Comparison of ENCODE assay signal across 33 mouse cellular contexts in genomic region chr4:145306422-145306821, GRCm38 (mm10). TPM values are rescaled to one million over a fixed set of nuclear protein-coding genes. Genes with fewer than 3 reads are reported as not detected.
DNase-seq lines count a peak whose midpoint lies in the region; ATAC-seq and TF ChIP-seq lines count a peak whose summit lies in the region.
"Had no signal": no experiment of that assay in that cellular context is flagged by ENCODE, and none has a peak within 500 bp of the region (broad histone marks: within the 10 kb centered on the region; RNA-seq: fewer than 3 reads in every experiment).

No protein-coding gene starts in this region.

- H3K4me2 ChIP-seq in hindbrain, embryonic 11.5 days (replicated peaks; ENCODE audit: low read depth, low read length) = no peak overlapping the region
- H3K4me2 ChIP-seq in intestine, embryonic 15.5 days (replicated peaks) = no peak overlapping the region
- no peak overlapping the region for H3K4me2 ChIP-seq in forebrain, embryonic 12.5 days
- H3K4me2 ChIP-seq: embryonic facial prominence, embryonic 15.5 days; forebrain, embryonic 15.5 days; hindbrain, embryonic 14.5 days; kidney, embryonic 15.5 days; liver, embryonic 12.5 days; midbrain, embryonic 13.5 days had no signal

- no peak overlapping the region for H3K4me3 ChIP-seq in hindbrain, embryonic 11.5 days (ENCODE audit: low read depth, low read length)
- no peak overlapping the region for H3K4me3 ChIP-seq in hindbrain, embryonic 10.5 days
- H3K4me3 ChIP-seq in thymus, adult 2 months (ENCODE audit: control insufficient read depth, insufficient read depth, low read length) = no peak overlapping the region
- 0 out of 4 replicates have a peak overlapping the region, but pooled peaks of 1 of the 2 experiments have one; percentile 1 for H3K4me3 ChIP-seq in ES-E14 (ENCODE audit: insufficient read depth in 1 of 2, low read depth in 1 of 2, low read length in 2 of 2, poor library complexity in 1 of 2, severe bottlenecking in 1 of 2)
- H3K4me3 ChIP-seq in intestine, embryonic 15.5 days (replicated peaks) = no peak overlapping the region
- H3K4me3 ChIP-seq in forebrain, embryonic 12.5 days (replicated peaks) = no peak overlapping the region
- H3K4me3 ChIP-seq: embryonic facial prominence, embryonic 10.5 days; embryonic facial prominence, embryonic 15.5 days; forebrain, embryonic 15.5 days; kidney, embryonic 15.5 days; liver, embryonic 12.5 days; megakaryocyte, embryonic 14.5 days; midbrain, embryonic 13.5 days had no signal

- DNase-seq in hindbrain, embryonic 11.5 days (ENCODE audit: low spot score) = no peak
- no peak for DNase-seq in hindbrain, embryonic 10.5 days (ENCODE audit: low spot score)
- no peak for DNase-seq in thymus, adult 2 months
- no peak for DNase-seq in thymus, postnatal 10 days (ENCODE audit: low spot score in 2 of 2)
- DNase-seq in ES-E14 (ENCODE audit: low read depth, low spot score) = no peak
- DNase-seq in cerebellum, adult 18-20 months = no peak
- DNase-seq: adrenal gland, adult 2 months; adrenal gland, postnatal 36 days; cerebellum, adult 2 months; cerebellum, postnatal 14 days; heart, postnatal 14 days; kidney, adult 11 months; kidney, postnatal 36 days; layer of hippocampus, postnatal 36 days; left cerebral cortex, postnatal 4 days; lung, adult 18-20 months; lung, postnatal 4 days; thymus, postnatal 25 days had no signal

- in situ Hi-C loops in ES-E14 (cut with MboI; ENCODE audit: low sequenced_read_pairs in 2 of 2, unreplicated experiment in 2 of 2) = loop anchor here (25.0 kb wide), 1 partner anchor 181 kb away; no protein-coding TSS in a partner anchor

- WGBS in hindbrain, embryonic 11.5 days = 45% methylated on average over 4 of the region's 4 CpGs
- 39% methylated on average over 4 of the region's 4 CpGs for WGBS in hindbrain, embryonic 10.5 days
- WGBS in thymus, adult 2 months = 93% methylated on average over 4 of the region's 4 CpGs
- 18% methylated on average over 4 of the region's 4 CpGs for WGBS in intestine, embryonic 15.5 days
- 39% methylated on average over 4 of the region's 4 CpGs for WGBS in forebrain, embryonic 12.5 days

- TF ChIP-seq POLR2A in thymus, adult 2 months (IDR thresholded peaks at IDR 0.05; ENCODE audit: control insufficient read depth, extremely low read depth, insufficient read depth, low read length, poor library complexity) = no peak

- ATAC-seq in hindbrain, embryonic 11.5 days (ENCODE audit: low FRiP score) = 0 out of 2 replicates have a peak, but pooled peaks have one; percentile 1
- peak; percentile 78 for ATAC-seq in intestine, embryonic 15.5 days
- no peak for ATAC-seq in forebrain, embryonic 12.5 days (ENCODE audit: low FRiP score)
- ATAC-seq: forebrain, embryonic 15.5 days; liver, embryonic 12.5 days; lung, postnatal 0 days; midbrain, embryonic 13.5 days; Patski had no signal

- no peaks in the 10 kb centered on the region for H3K27me3 ChIP-seq in hindbrain, embryonic 11.5 days (ENCODE audit: control insufficient read depth, insufficient read depth, low read length)
- no peaks in the 10 kb centered on the region for H3K27me3 ChIP-seq in hindbrain, embryonic 10.5 days (ENCODE audit: insufficient read depth, poor library complexity, severe bottlenecking)
- H3K27me3 ChIP-seq in thymus, adult 2 months (ENCODE audit: control insufficient read depth, insufficient read depth, low read length) = no peaks in the 10 kb centered on the region
- no peaks in the 10 kb centered on the region for H3K27me3 ChIP-seq in intestine, embryonic 15.5 days (replicated peaks)
- no peaks in the 10 kb centered on the region for H3K27me3 ChIP-seq in forebrain, embryonic 12.5 days
- H3K27me3 ChIP-seq: embryonic facial prominence, embryonic 15.5 days; forebrain, embryonic 15.5 days; kidney, embryonic 15.5 days; midbrain, embryonic 13.5 days; Patski had no signal

- no peaks in the 10 kb centered on the region for H3K4me1 ChIP-seq in hindbrain, embryonic 11.5 days (replicated peaks; ENCODE audit: control insufficient read depth, insufficient read depth, low read length)
- 0 out of 2 replicates have a peak, but pooled peaks cover 10% of the 10 kb centered on the region for H3K4me1 ChIP-seq in hindbrain, embryonic 10.5 days (replicated peaks)
- H3K4me1 ChIP-seq in thymus, adult 2 months (replicated peaks; ENCODE audit: control insufficient read depth, insufficient read depth, low read length) = peaks cover 22% of the 10 kb centered on the region
- peaks cover 4 to 5% of the 10 kb centered on the region in 2 experiments; a peak in 3 of 4 replicates for H3K4me1 ChIP-seq in ES-E14 (ENCODE audit: control insufficient read depth in 2 of 2, insufficient read depth in 2 of 2, low read length in 2 of 2, poor library complexity in 1 of 2)
- no peaks in the 10 kb centered on the region for H3K4me1 ChIP-seq in intestine, embryonic 15.5 days (replicated peaks)
- no peaks in the 10 kb centered on the region for H3K4me1 ChIP-seq in forebrain, embryonic 12.5 days
- H3K4me1 ChIP-seq: embryonic facial prominence, embryonic 15.5 days; forebrain, embryonic 15.5 days; kidney, embryonic 15.5 days; liver, embryonic 12.5 days; megakaryocyte, embryonic 14.5 days; midbrain, embryonic 13.5 days had no signal

- no peaks in the 10 kb centered on the region for H3K36me3 ChIP-seq in hindbrain, embryonic 11.5 days (ENCODE audit: control insufficient read depth, insufficient read depth, low read length)
- H3K36me3 ChIP-seq in hindbrain, embryonic 10.5 days = no peaks in the 10 kb centered on the region
- H3K36me3 ChIP-seq in thymus, adult 2 months (ENCODE audit: control insufficient read depth, insufficient read depth, low read length) = no peaks in the 10 kb centered on the region
- no peaks in the 10 kb centered on the region for H3K36me3 ChIP-seq in ES-E14 (ENCODE audit: control insufficient read depth, insufficient read depth, low read length, poor library complexity, severe bottlenecking)
- H3K36me3 ChIP-seq in intestine, embryonic 15.5 days = no peaks in the 10 kb centered on the region
- H3K36me3 ChIP-seq in forebrain, embryonic 12.5 days (replicated peaks) = no peaks in the 10 kb centered on the region
- H3K36me3 ChIP-seq: embryonic facial prominence, embryonic 10.5 days; embryonic facial prominence, embryonic 15.5 days; forebrain, embryonic 15.5 days; kidney, embryonic 15.5 days; liver, embryonic 12.5 days; midbrain, embryonic 13.5 days had no signal

- no peak for TF ChIP-seq CTCF in thymus, adult 2 months (IDR thresholded peaks at IDR 0.05; ENCODE audit: borderline replicate concordance, control insufficient read depth, extremely low read depth, insufficient read depth, low read length, poor library complexity)

- H3K9ac ChIP-seq in hindbrain, embryonic 11.5 days (ENCODE audit: low read depth, low read length) = no peak overlapping the region
- H3K9ac ChIP-seq in ES-E14 (ENCODE audit: insufficient read depth, low read depth, low read length, poor library complexity, severe bottlenecking) = no peak overlapping the region
- H3K9ac ChIP-seq in intestine, embryonic 15.5 days = no peak overlapping the region
- no peak overlapping the region for H3K9ac ChIP-seq in forebrain, embryonic 12.5 days
- H3K9ac ChIP-seq: embryonic facial prominence, embryonic 15.5 days; forebrain, embryonic 15.5 days; hindbrain, embryonic 14.5 days; kidney, embryonic 15.5 days; liver, embryonic 12.5 days; midbrain, embryonic 13.5 days had no signal

- H3K9me3 ChIP-seq in hindbrain, embryonic 11.5 days (ENCODE audit: control insufficient read depth, low read length) = no peaks in the 10 kb centered on the region
- no peaks in the 10 kb centered on the region for H3K9me3 ChIP-seq in hindbrain, embryonic 10.5 days
- no peaks in the 10 kb centered on the region for H3K9me3 ChIP-seq in ES-E14 (ENCODE audit: control insufficient read depth, insufficient read depth, low read depth, low read length)
- H3K9me3 ChIP-seq in intestine, embryonic 15.5 days = no peaks in the 10 kb centered on the region
- no peaks in the 10 kb centered on the region for H3K9me3 ChIP-seq in forebrain, embryonic 12.5 days
- H3K9me3 ChIP-seq: embryonic facial prominence, embryonic 10.5 days; embryonic facial prominence, embryonic 15.5 days; forebrain, embryonic 15.5 days; kidney, embryonic 15.5 days; liver, embryonic 12.5 days; megakaryocyte, embryonic 14.5 days; midbrain, embryonic 13.5 days had no signal

- H3K27ac ChIP-seq in hindbrain, embryonic 11.5 days (ENCODE audit: low read depth, low read length) = no peak overlapping the region
- no peak overlapping the region for H3K27ac ChIP-seq in hindbrain, embryonic 10.5 days
- H3K27ac ChIP-seq in thymus, adult 2 months (ENCODE audit: control insufficient read depth, insufficient read depth, low read length) = peak overlapping the region; percentile 31; the same call in 1 of the 2 replicates
- H3K27ac ChIP-seq in ES-E14 (ENCODE audit: insufficient read depth, low read depth, low read length, poor library complexity, severe bottlenecking) = peak overlapping the region; percentile 70; the same call in 1 of the 2 replicates
- no peak overlapping the region for H3K27ac ChIP-seq in intestine, embryonic 15.5 days
- no peak overlapping the region for H3K27ac ChIP-seq in forebrain, embryonic 12.5 days
- H3K27ac ChIP-seq: embryonic facial prominence, embryonic 10.5 days; embryonic facial prominence, embryonic 15.5 days; forebrain, embryonic 15.5 days; hindbrain, embryonic 14.5 days; kidney, embryonic 15.5 days; liver, embryonic 12.5 days; midbrain, embryonic 13.5 days had no signal

TF ChIP-seq in ES-E14, 5 proteins besides CTCF, POLR2A, EP300 and RAD21 (continues in another document):
- no peak for TF ChIP-seq CHD2 (IDR thresholded peaks at IDR 0.05; ENCODE audit: low read depth, low read length)
- TF ChIP-seq MAFK (IDR thresholded peaks at IDR 0.05; ENCODE audit: insufficient read depth, low read depth, low read length) = no peak
- no peak for TF ChIP-seq ZC3H11A (IDR thresholded peaks at IDR 0.05; ENCODE audit: borderline replicate concordance, low read depth, low read length)
- no peak for TF ChIP-seq HCFC1 (IDR thresholded peaks at IDR 0.05; ENCODE audit: borderline replicate concordance, insufficient read depth, low read length)

RNA-seq across cellular contexts. Expression of gene Tnfrsf8, which starts 8.5 kb away (rescaled TPM):
- polyA plus RNA-seq in hindbrain, embryonic 11.5 days (2014; fragmentation: Nextera tagmentation; extraction: Ambion mirVana) = 0.18 and 0.32 TPM in 2 replicates
- 0.08 and 0.09 TPM in 2 replicates for polyA plus RNA-seq in hindbrain, embryonic 10.5 days (2016; fragmentation: Nextera tagmentation; extraction: Ambion mirVana)
- 12.2 and 13.5 TPM in 2 replicates for polyA plus RNA-seq in thymus, adult 2 months (2012; rRNA removed)
- total RNA-seq in ES-E14 (2012; rRNA removed) = 4.0 and 5.1 TPM in 2 replicates
- polyA plus RNA-seq in intestine, embryonic 15.5 days (2015; fragmentation: Nextera tagmentation; extraction: Ambion mirVana) = 0.11 TPM in 1 of 2 replicates, not detected in the other
- 0.10 and 0.21 TPM in 2 replicates for polyA plus RNA-seq in forebrain, embryonic 12.5 days (2016; fragmentation: Nextera tagmentation; extraction: Ambion mirVana)
- total RNA-seq: MEL had no signal
- polyA plus RNA-seq: embryonic facial prominence, embryonic 10.5 days; heart, embryonic 14.5 days; liver, embryonic 12.5 days; neural tube, embryonic 14.5 days had no signal

RNA-seq across cellular contexts. Expression of gene Tnfrsf1b, which starts 59.8 kb away (rescaled TPM):
- 1.6 and 1.8 TPM in 2 replicates for polyA plus RNA-seq in hindbrain, embryonic 11.5 days (2014; fragmentation: Nextera tagmentation; extraction: Ambion mirVana)
- 2.8 and 3.1 TPM in 2 replicates for polyA plus RNA-seq in hindbrain, embryonic 10.5 days (2016; fragmentation: Nextera tagmentation; extraction: Ambion mirVana)
- 46.5 and 48.1 TPM in 2 replicates for polyA plus RNA-seq in thymus, adult 2 months (2012; rRNA removed)
- total RNA-seq in ES-E14 (2012; rRNA removed) = 4.3 and 10.7 TPM in 2 replicates
- 5.3 and 5.9 TPM in 2 replicates for polyA plus RNA-seq in intestine, embryonic 15.5 days (2015; fragmentation: Nextera tagmentation; extraction: Ambion mirVana)
- 1.3 and 1.6 TPM in 2 replicates for polyA plus RNA-seq in forebrain, embryonic 12.5 days (2016; fragmentation: Nextera tagmentation; extraction: Ambion mirVana)

Comparison
In these comparisons a context has a peak if more than half of its experiments do, and no peak if none do; other contexts are left out.
1. H3K27ac ChIP-seq: peak in thymus, adult 2 months (single experiment) and ES-E14 (single experiment); none in hindbrain, embryonic 11.5 days (single experiment), hindbrain, embryonic 10.5 days (single experiment), intestine, embryonic 15.5 days (single experiment) and forebrain, embryonic 12.5 days (single experiment).